Mouse (Mus musculus) urinary bladder, postnatal 14 days (tissue): ENCODE results near the gene Elmo3.
"Not testable (repeated sequence)": the region's sequence is repeated elsewhere in the genome, so short reads cannot be mapped to it uniquely, and the experiment has no call there.

ENCODE experiments used
- DNase-seq: peaks from one replicate; pipeline ENCODE4 v3.0.0; 2021; ENCODE audit warnings: low spot score

Elmo3 gene

GRCm38 (mm10) chr8:105276292-105277120, 28.9 kb upstream of the Elmo3 start:
- DNase-seq = peak; percentile 58

- peak; percentile 81 for DNase-seq
Observed at GRCm38 (mm10) chr8:105278911-105279334, 26.5 kb upstream of the Elmo3 start.

GRCm38 (mm10) chr8:105280567-105280966, 24.8 kb upstream of the Elmo3 start:
- no peak for DNase-seq

- DNase-seq = no peak
Observed at GRCm38 (mm10) chr8:105281821-105282220, 23.6 kb upstream of the Elmo3 start.

- DNase-seq = no peak
Observed at GRCm38 (mm10) chr8:105282239-105282638, 23.2 kb upstream of the Elmo3 start.

- peak; percentile 58 for DNase-seq
Observed at GRCm38 (mm10) chr8:105283074-105283473, 22.3 kb upstream of the Elmo3 start.

- no peak for DNase-seq
Observed at GRCm38 (mm10) chr8:105285514-105285913, 19.9 kb upstream of the Elmo3 start.

GRCm38 (mm10) chr8:105286907-105287306, 18.5 kb upstream of the Elmo3 start:
- DNase-seq = no peak

GRCm38 (mm10) chr8:105288231-105288630, 17.2 kb upstream of the Elmo3 start:
- no peak for DNase-seq

- DNase-seq = peak; percentile 93
Observed at GRCm38 (mm10) chr8:105288958-105289732, 16.3 kb upstream of the Elmo3 start.

- peak; percentile 41 for DNase-seq
Observed at GRCm38 (mm10) chr8:105289805-105290460, 15.5 kb upstream of the Elmo3 start, which contains the start of gene 4931428F04Rik. 4931428F04Rik (minus strand) TSS chr8:105289864.

- peak; percentile 95 for DNase-seq
Observed at GRCm38 (mm10) chr8:105290554-105291314, 14.7 kb upstream of the Elmo3 start.

- DNase-seq = not testable (repeated sequence)
Observed at GRCm38 (mm10) chr8:105291364-105291763, 14.0 kb upstream of the Elmo3 start.

GRCm38 (mm10) chr8:105291802-105292201, 13.6 kb upstream of the Elmo3 start:
- DNase-seq = not testable (repeated sequence)

GRCm38 (mm10) chr8:105292471-105292870, 12.9 kb upstream of the Elmo3 start:
- no peak for DNase-seq

GRCm38 (mm10) chr8:105293405-105293804, 12.0 kb upstream of the Elmo3 start:
- no peak for DNase-seq

GRCm38 (mm10) chr8:105294776-105295175, 10.6 kb upstream of the Elmo3 start:
- DNase-seq = no peak

- no peak for DNase-seq
Observed at GRCm38 (mm10) chr8:105295256-105295655, 10.1 kb upstream of the Elmo3 start.

- DNase-seq = no peak
Observed at GRCm38 (mm10) chr8:105295895-105296573, 9.4 kb upstream of the Elmo3 start, which contains the start of gene Exoc3l. Exoc3l (minus strand) TSS chr8:105296101.

GRCm38 (mm10) chr8:105297511-105298192, 7.7 kb upstream of the Elmo3 start, which contains the start of gene E2f4:
E2f4 (plus strand) TSS chr8:105297663.
- DNase-seq = peak; percentile 93
